Mouse (Mus musculus): ENCODE measurements at regions not wholly inside any gene's neighbourhood (a gene's known extent, or its start where the extent isn't known, plus 50 kb on each side); places are given as distances from the start of the nearest gene placed in this dataset.

- TF ChIP-seq UBTF (IDR thresholded peaks at IDR 0.05; ENCODE audit: borderline replicate concordance, insufficient read depth, low read depth, low read length) (no peak), CTCF (IDR thresholded peaks at IDR 0.05 in 2 of 3, conservative IDR thresholded peaks at IDR 0.05 in 1 of 3; ENCODE audit: control insufficient read depth in 1 of 3, insufficient read depth in 1 of 3, low read depth in 2 of 3, low read length in 3 of 3, poor library complexity in 1 of 3, severe bottlenecking in 1 of 3) (no peak), POLR2A (IDR thresholded peaks at IDR 0.05; ENCODE audit: control insufficient read depth in 1 of 2, insufficient read depth in 1 of 2, low read depth in 1 of 2, low read length in 2 of 2, poor library complexity in 1 of 2) (no peak), ZKSCAN1 (IDR thresholded peaks at IDR 0.05; ENCODE audit: low read depth, low read length) (no peak), MAZ (IDR thresholded peaks at IDR 0.05; ENCODE audit: low read depth, low read length) (no peak), TCF12 (IDR thresholded peaks at IDR 0.05; ENCODE audit: low read depth, low read length) (no peak), ZNF384 (IDR thresholded peaks at IDR 0.05; ENCODE audit: low read depth, low read length) (no peak)
Observed at GRCm38 (mm10) chr6:89248574-89248973, 113.8 kb downstream of the Plxna1 start.

All from MEL (cell line).